Mouse (Mus musculus) forebrain, embryonic 14.5 days (tissue): Measurements from ENCODE around the gene Dmrt1. TPM values are rescaled to one million over a fixed set of nuclear protein-coding genes. Genes with fewer than 3 reads are reported as not detected.

Source experiments
- ATAC-seq: fragments of 200-750 bp; cut with Nextera tagmentation; 2 replicates; pipeline ENCODE4 v1.8.0; 2017; ENCODE audit warnings: mild to moderate bottlenecking, moderate library complexity
- DNase-seq: peaks from one replicate; pipeline ENCODE4 v3.0.0-alpha.2; 2015; ENCODE audit warnings: low spot score
- H3K27ac ChIP-seq: fragments of 300-500 bp; sonication (generic); 2 replicates; pipeline ENCODE4 v1.5.1; 2014; ENCODE audit warnings: low read depth, mild to moderate bottlenecking, control low read depth, low read length, moderate library complexity
- H3K27me3 ChIP-seq: fragments of 300-500 bp; sonication (generic); replicated peaks from 2 replicates; pipeline ENCODE4 v1.6.1; 2014; ENCODE audit warnings: low read length, control low read depth, mixed read lengths; ENCODE audit not compliant: control insufficient read depth, insufficient read depth
- H3K36me3 ChIP-seq: fragments of 300-500 bp; sonication (generic); 2 replicates; pipeline ENCODE4 v1.6.1; 2014; ENCODE audit warnings: low read length, control low read depth; ENCODE audit not compliant: control insufficient read depth, insufficient read depth
- H3K4me1 ChIP-seq: fragments of 300-500 bp; sonication (generic); 2 replicates; pipeline ENCODE4 v1.6.1; 2014; ENCODE audit warnings: antibody characterized with exemption, low read length, control low read depth; ENCODE audit not compliant: control insufficient read depth, insufficient read depth
- H3K4me2 ChIP-seq: fragments of 300-500 bp; sonication (generic); 2 replicates; pipeline ENCODE4 v1.6.1; 2014; ENCODE audit warnings: mild to moderate bottlenecking, control low read depth, low read length
- H3K4me3 ChIP-seq: fragments of 300-500 bp; sonication (generic); 2 replicates; pipeline ENCODE4 v1.5.1; 2014; ENCODE audit warnings: low read depth, low read length, control low read depth
- H3K9ac ChIP-seq: fragments of 300-500 bp; sonication (generic); 2 replicates; pipeline ENCODE4 v1.6.1; 2014; ENCODE audit warnings: mild to moderate bottlenecking, low read length, control low read depth, moderate library complexity
- H3K9me3 ChIP-seq: fragments of 300-500 bp; sonication (generic); replicated peaks from 2 replicates; pipeline ENCODE4 v1.6.1; 2016; ENCODE audit warnings: low read length, control low read depth, mixed read lengths; ENCODE audit not compliant: control insufficient read depth
- WGBS: fragments of 180-500 bp; shearing (Covaris S2); extraction: QIAGEN DNeasy Blood & Tissue Kit; methylation state at CpG from one replicate; pipeline ENCODE4 v1.1.7; 2014; 5-methylcytosine and 5-hydroxymethylcytosine counted together
- polyA plus RNA-seq: library from polyadenylated mRNA; unstranded; fragments of >200 nt; fragmentation: Nextera tagmentation; extraction: Ambion mirVana; gene quantifications from 2 replicates; pipeline ENCODE4 v1.2.1, GENCODE M21; 2014

Gene Dmrt1
- polyA plus RNA-seq, 1 experiment from 2014 or later: 0.19 TPM

- H3K27ac ChIP-seq: no peak overlapping the region
- WGBS: 19% methylated on average over 2 of the region's 2 CpGs
- no peaks in the 10 kb centered on the region for H3K9me3 ChIP-seq
- H3K4me2 ChIP-seq: no peak overlapping the region
- H3K36me3 ChIP-seq: no peaks in the 10 kb centered on the region
- ATAC-seq (no peak), DNase-seq (no peak)
- no peak overlapping the region for H3K4me3 ChIP-seq
- no peak overlapping the region for H3K9ac ChIP-seq
- H3K27me3 ChIP-seq: peaks cover 11% of the 10 kb centered on the region; the same call in 1 of the 2 replicates
- no peaks in the 10 kb centered on the region for H3K4me1 ChIP-seq
Measured at GRCm38 (mm10) chr19:25488546-25488945, 16.9 kb upstream of the Dmrt1 start.

GRCm38 (mm10) chr19:25489546-25489945 is 15.9 kb upstream of the Dmrt1 start:
- H3K9me3 ChIP-seq: no peaks in the 10 kb centered on the region
- no peak overlapping the region for H3K4me3 ChIP-seq
- no peaks in the 10 kb centered on the region for H3K36me3 ChIP-seq
- H3K27me3 ChIP-seq: peaks cover 11% of the 10 kb centered on the region; the same call in 1 of the 2 replicates
- 22% methylated on average over 2 of the region's 2 CpGs for WGBS
- no peak for DNase-seq
- no peak overlapping the region for H3K9ac ChIP-seq
- no peaks in the 10 kb centered on the region for H3K4me1 ChIP-seq
- H3K27ac ChIP-seq: no peak overlapping the region
- no peak overlapping the region for H3K4me2 ChIP-seq
- no peak for ATAC-seq

- Histone ChIP-seq H3K36me3 (no peaks in the 10 kb centered on the region), H3K4me3 (no peak overlapping the region), H3K9me3 (no peaks in the 10 kb centered on the region), H3K27ac (no peak overlapping the region), H3K9ac (no peak overlapping the region), H3K27me3 (no peaks in the 10 kb centered on the region), H3K4me2 (no peak overlapping the region), H3K4me1 (no peaks in the 10 kb centered on the region)
- 55% methylated on average over 6 of the region's 6 CpGs for WGBS
- DNase-seq: no peak
- ATAC-seq: no peak
Measured at GRCm38 (mm10) chr19:25497434-25497833, 8.0 kb upstream of the Dmrt1 start.

- H3K27me3 ChIP-seq: peaks cover 56% of the 10 kb centered on the region
- no peak overlapping the region for H3K27ac ChIP-seq
- DNase-seq: no peak
Measured at GRCm38 (mm10) chr19:25504878-25505277, 540 bp upstream of the Dmrt1 start.

GRCm38 (mm10) chr19:25506616-25507015 is 1.2 kb downstream of the Dmrt1 start:
- Histone ChIP-seq H3K4me1 (peaks cover 5% of the 10 kb centered on the region; the same call in 1 of the 2 replicates), H3K9ac (no peak overlapping the region), H3K4me2 (peak overlapping the region; percentile 49), H3K27me3 (peaks cover 56% of the 10 kb centered on the region), H3K9me3 (no peaks in the 10 kb centered on the region), H3K27ac (no peak overlapping the region), H3K4me3 (peak overlapping the region; percentile 28), H3K36me3 (no peaks in the 10 kb centered on the region)
- DNase-seq (no peak), ATAC-seq (no peak)
- 2% methylated on average over 23 of the region's 23 CpGs for WGBS

More at GRCm38 (mm10) chr19:25504878-25505277, 540 bp upstream of the Dmrt1 start:
- Histone ChIP-seq H3K4me2 (no peak overlapping the region), H3K9me3 (no peaks in the 10 kb centered on the region), H3K4me3 (no peak overlapping the region), H3K4me1 (peaks cover 5% of the 10 kb centered on the region; the same call in 1 of the 2 replicates), H3K36me3 (no peaks in the 10 kb centered on the region), H3K9ac (no peak overlapping the region)
- WGBS: 43% methylated on average over 10 of the region's 10 CpGs
- ATAC-seq: no peak

GRCm38 (mm10) chr19:25514986-25515530 is 9.6 kb downstream of the Dmrt1 start:
- Histone ChIP-seq H3K9me3 (no peaks in the 10 kb centered on the region), H3K27me3 (no peaks in the 10 kb centered on the region), H3K4me1 (no peaks in the 10 kb centered on the region), H3K4me2 (no peak overlapping the region), H3K36me3 (no peaks in the 10 kb centered on the region), H3K4me3 (no peak overlapping the region), H3K27ac (no peak overlapping the region), H3K9ac (no peak overlapping the region)
- WGBS: 28% methylated on average over 10 of the region's 12 CpGs
- ATAC-seq: no peak
- no peak for DNase-seq

- H3K4me1 ChIP-seq: no peaks in the 10 kb centered on the region
- no peaks in the 10 kb centered on the region for H3K9me3 ChIP-seq
- no peaks in the 10 kb centered on the region for H3K36me3 ChIP-seq
- H3K4me3 ChIP-seq: no peak overlapping the region
- no peaks in the 10 kb centered on the region for H3K27me3 ChIP-seq
- H3K27ac ChIP-seq: no peak overlapping the region
- ATAC-seq (no peak), DNase-seq (no peak)
- no peak overlapping the region for H3K9ac ChIP-seq
- H3K4me2 ChIP-seq: no peak overlapping the region
- 68% methylated on average over 6 of the region's 6 CpGs for WGBS
Measured at GRCm38 (mm10) chr19:25524156-25524555, 18.7 kb downstream of the Dmrt1 start.

- H3K4me3 ChIP-seq: no peak overlapping the region
- H3K4me1 ChIP-seq: no peaks in the 10 kb centered on the region
- H3K4me2 ChIP-seq: no peak overlapping the region
- no peaks in the 10 kb centered on the region for H3K27me3 ChIP-seq
- H3K9me3 ChIP-seq: no peaks in the 10 kb centered on the region
- no peak overlapping the region for H3K9ac ChIP-seq
- ATAC-seq: no peak
- H3K27ac ChIP-seq: no peak overlapping the region
- H3K36me3 ChIP-seq: no peaks in the 10 kb centered on the region
- 90% methylated on average over 20 of the region's 20 CpGs for WGBS
- DNase-seq: no peak
Measured at GRCm38 (mm10) chr19:25525726-25526125, 20.3 kb downstream of the Dmrt1 start.

- 47% methylated on average over 12 of the region's 12 CpGs for WGBS
Measured at GRCm38 (mm10) chr19:25529673-25530072, 24.3 kb downstream of the Dmrt1 start.

More at GRCm38 (mm10) chr19:25529673-25530072, 24.3 kb downstream of the Dmrt1 start:
- H3K4me1 ChIP-seq: no peaks in the 10 kb centered on the region
- H3K4me3 ChIP-seq: no peak overlapping the region
- no peak for ATAC-seq
- H3K36me3 ChIP-seq: no peaks in the 10 kb centered on the region
- no peaks in the 10 kb centered on the region for H3K27me3 ChIP-seq
- H3K9ac ChIP-seq: no peak overlapping the region
- no peak overlapping the region for H3K27ac ChIP-seq
- no peak overlapping the region for H3K4me2 ChIP-seq
- H3K9me3 ChIP-seq: no peaks in the 10 kb centered on the region
- DNase-seq: no peak
